Mouse (Mus musculus) forebrain, embryonic 15.5 days (tissue): ENCODE results near the gene Prmt8. TPM values are rescaled to one million over a fixed set of nuclear protein-coding genes. Genes with fewer than 3 reads are reported as not detected.

ENCODE experiments used
- ATAC-seq: fragments of 200-750 bp; cut with Nextera tagmentation; replicated peaks from 2 replicates; pipeline ENCODE4 v1.8.0; 2017; ENCODE audit warnings: mild to moderate bottlenecking, moderate TSS enrichment, moderate library complexity
- H3K27ac ChIP-seq: fragments of 300-500 bp; sonication (generic); replicated peaks from 2 replicates; pipeline ENCODE4 v1.5.1; 2015; ENCODE audit warnings: mild to moderate bottlenecking, inconsistent platforms
- H3K27me3 ChIP-seq: fragments of 300-500 bp; sonication (generic); 2 replicates; pipeline ENCODE4 v1.6.1; 2015; ENCODE audit warnings: inconsistent platforms
- H3K36me3 ChIP-seq: fragments of 300-500 bp; sonication (generic); 2 replicates; pipeline ENCODE4 v1.6.1; 2015; ENCODE audit warnings: mild to moderate bottlenecking, inconsistent platforms
- H3K4me1 ChIP-seq: fragments of 300-500 bp; sonication (generic); 2 replicates; pipeline ENCODE4 v1.6.1; 2015; ENCODE audit warnings: inconsistent platforms
- H3K4me2 ChIP-seq: fragments of 300-500 bp; sonication (generic); replicated peaks from 2 replicates; pipeline ENCODE4 v1.6.1; 2015; ENCODE audit warnings: mild to moderate bottlenecking, inconsistent platforms
- H3K4me3 ChIP-seq: fragments of 300-500 bp; sonication (generic); 2 replicates; pipeline ENCODE4 v1.5.1; 2015; ENCODE audit warnings: mild to moderate bottlenecking, inconsistent platforms
- H3K9ac ChIP-seq: fragments of 300-500 bp; sonication (generic); replicated peaks from 2 replicates; pipeline ENCODE4 v1.6.1; 2015; ENCODE audit warnings: mild to moderate bottlenecking, inconsistent platforms
- H3K9me3 ChIP-seq: fragments of 300-500 bp; sonication (generic); 2 replicates; pipeline ENCODE4 v1.6.1; 2016; ENCODE audit warnings: inconsistent platforms
- WGBS: fragments of 180-500 bp; shearing (Covaris S2); methylation state at CpG from one replicate; pipeline ENCODE4 v1.1.7; 2015; ENCODE audit warnings: mixed read lengths; 5-methylcytosine and 5-hydroxymethylcytosine counted together
- polyA plus RNA-seq: library from polyadenylated mRNA; unstranded; fragments of >200 nt; fragmentation: Nextera tagmentation; extraction: Ambion mirVana; gene quantifications from 2 replicates; pipeline ENCODE4 v1.2.1, GENCODE M21; 2015

Prmt8 gene
- polyA plus RNA-seq, 1 experiment from 2014 or later = 26.8 TPM

DNA sequence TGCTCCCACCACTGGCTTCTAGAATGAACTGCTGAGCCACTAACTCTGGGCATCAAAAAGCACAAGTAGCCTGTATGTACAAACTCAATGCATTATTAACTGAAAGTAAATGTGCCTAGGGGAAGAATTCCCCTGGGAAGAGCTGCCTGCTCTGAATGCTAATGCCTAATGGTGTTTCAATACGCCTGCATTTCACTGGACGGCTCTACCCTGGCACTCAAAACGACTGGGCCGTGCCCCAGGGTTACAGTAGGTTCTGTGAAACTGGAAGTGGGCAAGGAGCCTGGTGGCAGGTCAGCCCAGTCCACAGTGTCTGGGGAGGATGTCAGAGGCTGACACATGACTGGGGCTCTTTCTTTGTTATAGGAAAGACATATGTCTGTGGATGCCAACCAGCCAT, 84.3 kb downstream of the Prmt8 start:
- Histone ChIP-seq H3K4me3 (no peak overlapping the region), H3K4me2 (no peak overlapping the region)
- 39% methylated on average over 4 of the region's 4 CpGs for WGBS

DNA sequence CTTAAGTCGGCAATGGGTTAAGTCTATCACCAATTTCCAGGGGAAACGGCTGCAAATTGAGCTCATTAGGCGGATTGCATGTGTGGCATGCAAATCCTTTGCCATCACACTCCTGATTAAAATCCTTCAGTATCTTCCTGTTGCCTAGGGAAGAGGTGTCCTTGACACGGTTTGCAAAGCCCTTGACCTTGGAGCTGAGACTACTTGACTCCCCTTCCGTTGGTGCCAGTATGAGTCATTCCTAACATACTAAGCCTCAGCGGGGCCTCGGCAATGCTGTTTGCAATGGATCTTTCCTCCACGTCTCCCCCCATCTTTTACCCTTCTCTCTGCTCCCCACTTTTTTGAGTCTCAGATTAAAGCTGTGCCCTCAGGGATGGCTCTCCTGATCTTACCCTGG, 85.7 kb downstream of the Prmt8 start:
- Histone ChIP-seq H3K9ac (no peak overlapping the region), H3K36me3 (no peaks in the 10 kb centered on the region), H3K27ac (no peak overlapping the region), H3K9me3 (no peaks in the 10 kb centered on the region), H3K4me2 (no peak overlapping the region), H3K27me3 (no peaks in the 10 kb centered on the region), H3K4me3 (no peak overlapping the region), H3K4me1 (peaks cover 19% of the 10 kb centered on the region)
- ATAC-seq = no peak
- WGBS = 49% methylated on average over 8 of the region's 8 CpGs

More for the DNA sequence above, 84.3 kb downstream of the Prmt8 start:
- Histone ChIP-seq H3K27me3 (no peaks in the 10 kb centered on the region), H3K9ac (no peak overlapping the region), H3K27ac (peak overlapping the region; percentile 41; the same call in 1 of the 2 replicates), H3K9me3 (no peaks in the 10 kb centered on the region), H3K4me1 (peaks cover 19% of the 10 kb centered on the region), H3K36me3 (no peaks in the 10 kb centered on the region)
- ATAC-seq = peak; percentile 42; the same call in 1 of the 2 replicates

GRCm38 (mm10) chr6:127680784-127681183, 88.5 kb downstream of the Prmt8 start:
- H3K9me3 ChIP-seq = no peaks in the 10 kb centered on the region
- WGBS = 94% methylated on average over 7 of the region's 7 CpGs
- no peaks in the 10 kb centered on the region for H3K27me3 ChIP-seq
- H3K4me1 ChIP-seq = peaks cover 19% of the 10 kb centered on the region
- H3K36me3 ChIP-seq = no peaks in the 10 kb centered on the region
- ATAC-seq = no peak
- no peak overlapping the region for H3K9ac ChIP-seq
- H3K27ac ChIP-seq = no peak overlapping the region
- H3K4me2 ChIP-seq = no peak overlapping the region
- H3K4me3 ChIP-seq = no peak overlapping the region

- WGBS = 72% methylated on average over 3 of the region's 3 CpGs
- peaks cover 9% of the 10 kb centered on the region for H3K4me1 ChIP-seq
- no peak overlapping the region for H3K4me3 ChIP-seq
- H3K27ac ChIP-seq = no peak overlapping the region
- H3K36me3 ChIP-seq = no peaks in the 10 kb centered on the region
- no peak overlapping the region for H3K4me2 ChIP-seq
- no peaks in the 10 kb centered on the region for H3K27me3 ChIP-seq
- H3K9ac ChIP-seq = no peak overlapping the region
- no peak for ATAC-seq
- no peaks in the 10 kb centered on the region for H3K9me3 ChIP-seq
These were observed 90.3 kb downstream of the Prmt8 start for GRCm38 (mm10) chr6:127678998-127679397.

- Histone ChIP-seq H3K4me1 (peaks cover 3% of the 10 kb centered on the region), H3K4me2 (no peak overlapping the region), H3K27me3 (no peaks in the 10 kb centered on the region), H3K27ac (no peak overlapping the region), H3K9ac (no peak overlapping the region), H3K36me3 (no peaks in the 10 kb centered on the region), H3K4me3 (no peak overlapping the region), H3K9me3 (no peaks in the 10 kb centered on the region)
- 70% methylated on average over 9 of the region's 9 CpGs for WGBS
- ATAC-seq = no peak
These were observed 91.0 kb downstream of the Prmt8 start for GRCm38 (mm10) chr6:127678320-127678719.

DNA sequence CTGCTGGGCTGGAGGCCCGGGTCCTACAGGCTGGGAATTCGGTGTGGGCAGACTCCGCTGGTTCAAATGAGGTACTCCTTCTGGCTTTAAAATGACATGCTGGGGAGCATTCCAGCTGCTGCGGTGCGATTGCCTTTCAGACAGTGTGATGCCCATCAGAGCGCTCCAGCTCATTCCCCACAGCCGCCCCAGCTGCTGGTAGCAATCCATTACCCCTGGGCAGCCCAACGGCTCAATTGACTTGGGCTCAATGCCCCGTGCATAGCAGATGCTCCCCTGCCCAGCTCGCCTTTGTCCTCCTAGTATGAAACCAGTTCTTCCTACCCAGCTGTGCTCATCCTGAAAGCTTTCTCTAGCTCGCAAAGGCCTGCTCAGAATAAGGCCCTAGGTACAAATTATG, 92.4 kb downstream of the Prmt8 start:
- ATAC-seq = no peak
- H3K27me3 ChIP-seq = no peaks in the 10 kb centered on the region
- no peaks in the 10 kb centered on the region for H3K4me1 ChIP-seq
- WGBS = 73% methylated on average over 11 of the region's 11 CpGs
- no peak overlapping the region for H3K9ac ChIP-seq
- no peaks in the 10 kb centered on the region for H3K9me3 ChIP-seq
- no peaks in the 10 kb centered on the region for H3K36me3 ChIP-seq
- H3K4me2 ChIP-seq = no peak overlapping the region
- H3K27ac ChIP-seq = no peak overlapping the region
- no peak overlapping the region for H3K4me3 ChIP-seq

DNA sequence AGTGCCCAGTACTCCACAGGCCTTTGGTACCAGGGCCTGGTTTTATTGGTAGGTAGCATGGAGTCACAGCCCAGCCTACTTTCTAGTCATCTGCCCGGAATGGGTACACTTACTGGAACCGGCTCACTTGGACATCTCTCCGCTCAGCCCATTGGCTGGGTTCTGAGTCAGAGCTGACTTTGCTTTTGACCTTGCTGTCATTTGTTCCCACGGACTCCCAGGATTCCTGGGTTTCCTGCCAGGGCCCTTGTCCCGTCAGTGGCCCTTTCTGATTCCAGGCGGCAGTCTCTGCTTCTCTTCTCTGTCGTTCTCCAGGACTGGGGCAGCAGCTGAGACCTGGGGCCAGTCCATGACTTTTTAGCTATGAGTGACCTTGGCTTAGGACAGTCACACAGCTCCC, 97.2 kb downstream of the Prmt8 start:
- no peak overlapping the region for H3K27ac ChIP-seq
- no peak for ATAC-seq
- 92% methylated on average over 7 of the region's 7 CpGs for WGBS
- H3K36me3 ChIP-seq = no peaks in the 10 kb centered on the region
- no peak overlapping the region for H3K4me2 ChIP-seq
- H3K9me3 ChIP-seq = no peaks in the 10 kb centered on the region
- H3K4me1 ChIP-seq = peaks cover 8% of the 10 kb centered on the region; the same call in 1 of the 2 replicates
- H3K9ac ChIP-seq = no peak overlapping the region
- no peak overlapping the region for H3K4me3 ChIP-seq
- no peaks in the 10 kb centered on the region for H3K27me3 ChIP-seq

GRCm38 (mm10) chr6:127670031-127670430, 99.2 kb downstream of the Prmt8 start:
- Histone ChIP-seq H3K9ac (no peak overlapping the region), H3K4me2 (no peak overlapping the region), H3K9me3 (no peaks in the 10 kb centered on the region), H3K4me1 (peaks cover 8% of the 10 kb centered on the region; the same call in 1 of the 2 replicates), H3K27me3 (no peaks in the 10 kb centered on the region), H3K27ac (no peak overlapping the region), H3K4me3 (no peak overlapping the region), H3K36me3 (no peaks in the 10 kb centered on the region)
- WGBS = 91% methylated on average over 4 of the region's 4 CpGs
- no peak for ATAC-seq

DNA sequence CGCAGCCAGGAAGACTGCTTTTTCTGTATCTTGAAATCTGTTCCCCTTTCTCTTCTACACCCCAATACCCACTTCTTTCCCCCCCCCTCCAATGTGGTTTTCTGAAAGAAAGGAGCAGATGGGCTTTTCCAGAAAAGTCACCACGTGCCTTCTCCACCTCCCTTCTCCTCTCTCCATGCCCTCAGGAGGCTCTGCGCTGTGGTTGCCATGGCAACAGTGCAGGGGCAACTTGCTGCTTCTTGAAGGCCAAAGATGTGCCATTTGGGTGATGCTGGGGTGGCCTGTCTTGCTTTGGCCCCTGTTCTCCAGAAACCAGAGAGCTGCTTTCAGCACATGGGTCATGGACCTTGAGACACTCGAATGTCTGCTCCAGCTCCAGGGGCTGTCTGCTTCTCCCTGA, 100.0 kb downstream of the Prmt8 start:
- WGBS = 44% methylated on average over 4 of the region's 4 CpGs
- no peaks in the 10 kb centered on the region for H3K27me3 ChIP-seq
- ATAC-seq = no peak

DNA sequence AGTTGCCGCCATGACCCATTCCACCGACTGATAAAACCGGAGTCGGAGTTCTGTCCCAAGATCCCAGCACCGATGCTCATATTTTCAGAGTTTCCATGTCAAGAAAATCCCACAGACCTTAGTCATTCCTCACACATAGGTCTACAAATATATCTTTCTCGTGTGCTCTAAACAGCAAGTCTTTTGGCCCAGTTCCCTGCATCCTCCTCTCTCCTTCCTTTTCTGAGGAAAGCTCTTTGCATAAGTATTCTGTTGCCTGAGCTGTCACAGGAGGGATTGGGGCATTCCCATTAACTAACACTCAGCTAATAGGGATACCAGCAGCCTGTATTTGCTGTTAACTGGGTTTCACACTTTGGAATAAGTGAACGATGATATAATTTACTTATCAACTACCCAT, 106.0 kb downstream of the Prmt8 start:
- Histone ChIP-seq H3K27ac (no peak overlapping the region), H3K27me3 (no peaks in the 10 kb centered on the region), H3K4me1 (peaks cover 21% of the 10 kb centered on the region), H3K4me3 (no peak overlapping the region), H3K9ac (no peak overlapping the region), H3K4me2 (no peak overlapping the region), H3K36me3 (no peaks in the 10 kb centered on the region), H3K9me3 (no peaks in the 10 kb centered on the region)
- no peak for ATAC-seq
- WGBS = 74% methylated on average over 7 of the region's 7 CpGs

More for the DNA sequence above, 100.0 kb downstream of the Prmt8 start:
- Histone ChIP-seq H3K9me3 (no peaks in the 10 kb centered on the region), H3K4me2 (no peak overlapping the region), H3K9ac (no peak overlapping the region), H3K27ac (no peak overlapping the region), H3K4me3 (no peak overlapping the region), H3K4me1 (peaks cover 8% of the 10 kb centered on the region; the same call in 1 of the 2 replicates), H3K36me3 (no peaks in the 10 kb centered on the region)

- no peaks in the 10 kb centered on the region for H3K27me3 ChIP-seq
- 74% methylated on average over 7 of the region's 7 CpGs for WGBS
- no peaks in the 10 kb centered on the region for H3K9me3 ChIP-seq
- no peak overlapping the region for H3K4me3 ChIP-seq
- H3K9ac ChIP-seq = no peak overlapping the region
- H3K36me3 ChIP-seq = no peaks in the 10 kb centered on the region
- no peak overlapping the region for H3K4me2 ChIP-seq
- H3K27ac ChIP-seq = no peak overlapping the region
- peaks cover 21% of the 10 kb centered on the region for H3K4me1 ChIP-seq
- no peak for ATAC-seq
These were observed 107.5 kb downstream of the Prmt8 start for GRCm38 (mm10) chr6:127661717-127662292.

- H3K27ac ChIP-seq = no peak overlapping the region
- WGBS = 75% methylated on average over 4 of the region's 4 CpGs
- H3K36me3 ChIP-seq = no peaks in the 10 kb centered on the region
- no peak; the same call in 1 of the 2 replicates for ATAC-seq
- no peaks in the 10 kb centered on the region for H3K27me3 ChIP-seq
- no peak overlapping the region for H3K4me3 ChIP-seq
- no peak overlapping the region for H3K4me2 ChIP-seq
- no peaks in the 10 kb centered on the region for H3K9me3 ChIP-seq
- H3K4me1 ChIP-seq = peaks cover 21% of the 10 kb centered on the region
- no peak overlapping the region for H3K9ac ChIP-seq
These were observed 109.3 kb downstream of the Prmt8 start for GRCm38 (mm10) chr6:127659966-127660365.

DNA sequence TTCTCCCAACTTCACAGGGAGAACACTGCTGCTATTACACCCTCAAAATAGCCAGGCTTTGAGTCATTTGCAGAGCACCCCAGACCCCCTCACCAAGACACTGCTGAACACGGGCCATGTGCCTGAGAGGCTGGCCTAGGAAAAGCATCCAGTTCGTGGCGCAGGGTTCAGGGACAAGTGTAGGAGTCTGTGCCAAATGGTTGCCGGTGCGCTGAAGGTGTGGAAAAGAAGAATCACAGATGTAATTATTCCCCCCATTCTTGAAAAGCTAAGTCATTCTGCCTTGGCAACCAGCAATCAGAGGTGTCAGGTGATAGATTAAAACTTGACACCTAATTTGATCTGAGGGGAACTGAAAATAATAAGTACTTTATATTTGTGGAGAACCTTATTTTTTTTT, 109.8 kb downstream of the Prmt8 start:
- peak; percentile 34; the same call in 1 of the 2 replicates for ATAC-seq
- WGBS = 31% methylated on average over 5 of the region's 5 CpGs
- Histone ChIP-seq H3K9me3 (no peaks in the 10 kb centered on the region), H3K27ac (0 out of 2 replicates have a peak overlapping the region, but pooled peaks have one; percentile 7), H3K4me1 (peaks cover 21% of the 10 kb centered on the region), H3K4me2 (no peak overlapping the region), H3K36me3 (no peaks in the 10 kb centered on the region), H3K4me3 (no peak overlapping the region), H3K9ac (no peak overlapping the region), H3K27me3 (no peaks in the 10 kb centered on the region)
